14 mouse cellular contexts compared by ENCODE assay signal in genomic region chr5:114603975-114604374, GRCm38 (mm10). TPM values are rescaled to one million over a fixed set of nuclear protein-coding genes. Genes with fewer than 3 reads are reported as not detected.
DNase-seq lines count a peak whose midpoint lies in the region; ATAC-seq and TF ChIP-seq lines count a peak whose summit lies in the region.
"Had no signal": no experiment of that assay in that cellular context is flagged by ENCODE, and none has a peak within 500 bp of the region (broad histone marks: within the 10 kb centered on the region; RNA-seq: fewer than 3 reads in every experiment).

No protein-coding gene starts in this region.

- peak; percentile 52 for TF ChIP-seq CTCF in heart, adult 2 months (IDR thresholded peaks at IDR 0.05)
- peak; percentile 51 for TF ChIP-seq CTCF in bone marrow macrophage, adult 2 months (IDR thresholded peaks at IDR 0.05; ENCODE audit: low read depth, low read length)

- no peaks in the 10 kb centered on the region for H3K9me3 ChIP-seq in midbrain, embryonic 12.5 days
- no peaks in the 10 kb centered on the region for H3K9me3 ChIP-seq in midbrain, embryonic 16.5 days (replicated peaks; ENCODE audit: control insufficient read depth, low read length, poor library complexity, severe bottlenecking)
- H3K9me3 ChIP-seq: kidney, embryonic 15.5 days had no signal

- H3K4me2 ChIP-seq in midbrain, embryonic 12.5 days (replicated peaks): no peak overlapping the region
- H3K4me2 ChIP-seq in midbrain, embryonic 16.5 days (ENCODE audit: low read length): no peak overlapping the region

- no peak for TF ChIP-seq EP300 in heart, adult 2 months (IDR thresholded peaks at IDR 0.05; ENCODE audit: insufficient read depth, low read depth, low read length)

- no peaks in the 10 kb centered on the region for H3K27me3 ChIP-seq in heart, adult 2 months (ENCODE audit: control insufficient read depth, insufficient read depth, low read length)
- H3K27me3 ChIP-seq in midbrain, embryonic 12.5 days: peaks cover 4% of the 10 kb centered on the region; the same call in 1 of the 2 replicates
- H3K27me3 ChIP-seq in midbrain, embryonic 16.5 days (ENCODE audit: control insufficient read depth, insufficient read depth, low read depth, low read length): no peaks in the 10 kb centered on the region
- H3K27me3 ChIP-seq: kidney, embryonic 15.5 days; Patski had no signal

- TF ChIP-seq POLR2A in heart, adult 2 months (IDR thresholded peaks at IDR 0.05; ENCODE audit: insufficient read depth, low read depth, low read length): no peak
- TF ChIP-seq POLR2A in bone marrow macrophage, adult 2 months (IDR thresholded peaks at IDR 0.05; ENCODE audit: borderline replicate concordance, low read depth, low read length): no peak

- intact Hi-C loops in heart, adult 2 months (cut with DNase I): no loop called here
- intact Hi-C loops in heart, postnatal 36 days (cut with DNase I): no loop called here

- no peak for DNase-seq in heart, adult 2 months
- DNase-seq in heart, postnatal 36 days: no peak
- peak; percentile 30 for DNase-seq in CD4-positive helper T cell, adult 2 months (ENCODE audit: low read depth, low spot score)
- DNase-seq in Muller cell, postnatal 12 days (ENCODE audit: inconsistent ontology term): no peak
- no peak for DNase-seq in ovary, adult 18-20 months (ENCODE audit: low spot score)
- DNase-seq: gastrocnemius, postnatal 14 days; lung, adult 2 months; right cerebral cortex, postnatal 25 days had no signal

- no peak overlapping the region for H3K9ac ChIP-seq in heart, adult 2 months (ENCODE audit: low read depth, low read length)
- H3K9ac ChIP-seq in midbrain, embryonic 12.5 days (replicated peaks): no peak overlapping the region
- no peak overlapping the region for H3K9ac ChIP-seq in midbrain, embryonic 16.5 days (ENCODE audit: low read depth, low read length)
- H3K9ac ChIP-seq: kidney, embryonic 15.5 days had no signal

- H3K27ac ChIP-seq in heart, adult 2 months: no peak overlapping the region
- peak overlapping the region; percentile 67; the same call in 1 of the 2 replicates for H3K27ac ChIP-seq in midbrain, embryonic 12.5 days (replicated peaks)
- no peak overlapping the region for H3K27ac ChIP-seq in midbrain, embryonic 16.5 days (ENCODE audit: low read length)
- H3K27ac ChIP-seq in bone marrow macrophage, adult 2 months (ENCODE audit: insufficient read depth, low read depth, low read length): no peak overlapping the region
- H3K27ac ChIP-seq: kidney, embryonic 15.5 days had no signal

- no peaks in the 10 kb centered on the region for H3K4me1 ChIP-seq in heart, adult 2 months (ENCODE audit: control insufficient read depth, insufficient read depth, low read length)
- peaks cover 51% of the 10 kb centered on the region for H3K4me1 ChIP-seq in midbrain, embryonic 12.5 days
- peaks cover 29% of the 10 kb centered on the region for H3K4me1 ChIP-seq in midbrain, embryonic 16.5 days (ENCODE audit: control insufficient read depth, insufficient read depth, low read length)
- H3K4me1 ChIP-seq in bone marrow macrophage, adult 2 months (ENCODE audit: control insufficient read depth, insufficient read depth, low read length): peaks cover 9% of the 10 kb centered on the region

- H3K79me2 ChIP-seq in heart, adult 2 months (replicated peaks; ENCODE audit: control insufficient read depth, insufficient read depth, low read length): no peaks in the 10 kb centered on the region

- H3K4me3 ChIP-seq in heart, adult 2 months: no peak overlapping the region
- no peak overlapping the region for H3K4me3 ChIP-seq in midbrain, embryonic 12.5 days
- no peak overlapping the region for H3K4me3 ChIP-seq in midbrain, embryonic 16.5 days (ENCODE audit: low read depth, low read length)
- H3K4me3 ChIP-seq in bone marrow macrophage, adult 2 months (ENCODE audit: insufficient read depth, low read length): no peak overlapping the region
- H3K4me3 ChIP-seq: kidney, embryonic 15.5 days had no signal

- H3K36me3 ChIP-seq in heart, adult 2 months (ENCODE audit: control insufficient read depth, insufficient read depth, low read length): no peaks in the 10 kb centered on the region
- no peaks in the 10 kb centered on the region for H3K36me3 ChIP-seq in midbrain, embryonic 12.5 days
- no peaks in the 10 kb centered on the region for H3K36me3 ChIP-seq in midbrain, embryonic 16.5 days (ENCODE audit: control insufficient read depth, insufficient read depth, low read length)
- H3K36me3 ChIP-seq: kidney, embryonic 15.5 days had no signal

- ATAC-seq in midbrain, embryonic 12.5 days (ENCODE audit: low FRiP score, low read depth): no peak
- no peak for ATAC-seq in midbrain, embryonic 16.5 days
- ATAC-seq: Patski had no signal

- 80% methylated on average over 5 of the region's 5 CpGs for WGBS in heart, adult 2 months
- 78% methylated on average over 5 of the region's 5 CpGs for WGBS in midbrain, embryonic 12.5 days
- WGBS in midbrain, embryonic 16.5 days: 83% methylated on average over 5 of the region's 5 CpGs

RNA-seq across cellular contexts. Expression of gene Fam222a, which starts 36.2 kb away (rescaled TPM):
- 1 to 10 TPM; 2.1 to 5.0 TPM for total RNA-seq in heart, adult 2 months (2021)
- polyA plus RNA-seq in heart, adult 2 months (2012; rRNA removed): 2.0 and 2.8 TPM in 2 replicates
- total RNA-seq in heart, postnatal 36 days (2021): 1 to 10 TPM; 1.6 to 1.9 TPM
- polyA plus RNA-seq in midbrain, embryonic 12.5 days (2016; fragmentation: Nextera tagmentation; extraction: Ambion mirVana): 9.4 and 10.2 TPM in 2 replicates
- 5.3 and 6.0 TPM in 2 replicates for polyA plus RNA-seq in midbrain, embryonic 16.5 days (2015; fragmentation: Nextera tagmentation; extraction: Ambion mirVana)
- 1.5 and 1.9 TPM in 2 replicates for polyA plus RNA-seq in bone marrow macrophage, adult 2 months (2012; ENCODE audit: insufficient read depth, insufficient read length, missing spikeins)
- total RNA-seq: monocyte, adult 5-6 weeks had no signal

RNA-seq across cellular contexts. Expression of gene Trpv4, which starts 54.2 kb away (rescaled TPM):
- 1 to 10 TPM; 3.6 to 5.1 TPM for total RNA-seq in heart, adult 2 months (2021)
- polyA plus RNA-seq in heart, adult 2 months (2012; rRNA removed): 4.6 and 7.5 TPM in 2 replicates
- total RNA-seq in heart, postnatal 36 days (2021): 1 to 10 TPM; 2.6 to 7.0 TPM
- 0.20 and 0.69 TPM in 2 replicates for polyA plus RNA-seq in midbrain, embryonic 12.5 days (2016; fragmentation: Nextera tagmentation; extraction: Ambion mirVana)
- polyA plus RNA-seq in midbrain, embryonic 16.5 days (2015; fragmentation: Nextera tagmentation; extraction: Ambion mirVana): 1.3 and 1.9 TPM in 2 replicates
- polyA plus RNA-seq in bone marrow macrophage, adult 2 months (2012; ENCODE audit: insufficient read depth, insufficient read length, missing spikeins): 27.4 and 31.8 TPM in 2 replicates
- total RNA-seq: monocyte, adult 5-6 weeks had no signal
